Mouse (Mus musculus) midbrain, postnatal 0 days (tissue): ENCODE data around the gene Ccdc186. TPM values are rescaled to one million over a fixed set of nuclear protein-coding genes. Genes with fewer than 3 reads are reported as not detected.

Experiments used
- ATAC-seq: fragments of 200-750 bp; cut with Nextera tagmentation; 2 replicates; pipeline ENCODE4 v1.8.0; 2017; ENCODE audit warnings: moderate number of reproducible peaks, mild to moderate bottlenecking, moderate TSS enrichment, moderate library complexity; ENCODE audit not compliant: low FRiP score
- DNase-seq: peaks from one replicate; pipeline ENCODE4 v3.0.0-alpha.2; 2015; ENCODE audit warnings: low spot score
- H3K27ac ChIP-seq: fragments of 300-500 bp; sonication (generic); 2 replicates; pipeline ENCODE4 v1.5.1; 2014; ENCODE audit warnings: low read depth, mild to moderate bottlenecking, low read length, mixed read lengths
- H3K27me3 ChIP-seq: fragments of 300-500 bp; sonication (generic); 2 replicates; pipeline ENCODE4 v1.6.1; 2014; ENCODE audit warnings: low read length, control low read depth, mixed read lengths; ENCODE audit not compliant: insufficient read depth
- H3K36me3 ChIP-seq: fragments of 300-500 bp; sonication (generic); 2 replicates; pipeline ENCODE4 v1.6.1; 2014; ENCODE audit warnings: low read length, control low read depth, mixed read lengths; ENCODE audit not compliant: insufficient read depth
- H3K4me1 ChIP-seq: fragments of 300-500 bp; sonication (generic); 2 replicates; pipeline ENCODE4 v1.6.1; 2014; ENCODE audit warnings: mild to moderate bottlenecking, control low read depth, antibody characterized with exemption, low read length, mixed read lengths; ENCODE audit not compliant: insufficient read depth
- H3K4me2 ChIP-seq: fragments of 300-500 bp; sonication (generic); 2 replicates; pipeline ENCODE4 v1.6.1; 2014; ENCODE audit warnings: low read depth, mild to moderate bottlenecking, low read length, mixed read lengths; ENCODE audit not compliant: poor library complexity, severe bottlenecking
- H3K4me3 ChIP-seq: fragments of 300-500 bp; sonication (generic); 2 replicates; pipeline ENCODE4 v1.5.1; 2014; ENCODE audit warnings: low read depth, mild to moderate bottlenecking, low read length, moderate library complexity
- H3K9ac ChIP-seq: fragments of 300-500 bp; sonication (generic); replicated peaks from 2 replicates; pipeline ENCODE4 v1.6.1; 2014; ENCODE audit warnings: mild to moderate bottlenecking, low read length, moderate library complexity, mixed read lengths; ENCODE audit not compliant: poor library complexity, severe bottlenecking
- H3K9me3 ChIP-seq: fragments of 300-500 bp; sonication (generic); 2 replicates; pipeline ENCODE4 v1.6.1; 2016; ENCODE audit warnings: low read length, control low read depth
- CTCF ChIP-seq: IDR thresholded peaks from 2 replicates; pipeline ENCODE4 v1.5.1; 2016; ENCODE audit warnings: antibody characterized with exemption, mild to moderate bottlenecking
- WGBS: fragments of 180-500 bp; shearing (Covaris S2); extraction: QIAGEN DNeasy Blood & Tissue Kit; methylation state at CpG from one replicate; pipeline ENCODE4 v1.1.7; 2014; 5-methylcytosine and 5-hydroxymethylcytosine counted together
- polyA plus RNA-seq: library from polyadenylated mRNA; unstranded; fragments of >200 nt; fragmentation: Nextera tagmentation; extraction: Ambion mirVana; gene quantifications from 2 replicates; pipeline ENCODE4 v1.2.1, GENCODE M21; 2015
- total RNA-seq: library from RNA; depleted of rRNA; stranded (reverse); fragments of >200 nt; gene quantifications from 2 replicates; pipeline ENCODE4 v1.2.3, GENCODE M21; 2014; rRNA removed

The Ccdc186 gene
- total RNA-seq, result 13.5 and 30.1 TPM in 2 replicates
- polyA plus RNA-seq, result 16.8 and 20.8 TPM in 2 replicates

- no peak for TF ChIP-seq CTCF
- WGBS, result under 1% methylated on average over 67 of the region's 79 CpGs
- peaks cover 12% of the 10 kb centered on the region; the same call in 1 of the 2 replicates for H3K4me1 ChIP-seq
These were observed at the start of gene Ccdc186 for GRCm38 (mm10) chr19:56821798-56822447. Ccdc186 (minus strand) TSS chr19:56822190.

GRCm38 (mm10) chr19:56867701-56868100 lies 45.7 kb upstream of the Ccdc186 start:
- Histone ChIP-seq H3K4me3 (no peak overlapping the region), H3K36me3 (no peaks in the 10 kb centered on the region), H3K27ac (no peak overlapping the region), H3K27me3 (peaks cover 9% of the 10 kb centered on the region), H3K9me3 (no peaks in the 10 kb centered on the region), H3K9ac (no peak overlapping the region), H3K4me2 (no peak overlapping the region), H3K4me1 (no peaks in the 10 kb centered on the region)
- no peak for DNase-seq
- no peak for ATAC-seq
- TF ChIP-seq CTCF, result no peak
- 75% methylated on average over 4 of the region's 4 CpGs for WGBS

More at GRCm38 (mm10) chr19:56821798-56822447, at the start of gene Ccdc186:
- no peaks in the 10 kb centered on the region for H3K9me3 ChIP-seq
- peak within 1 kb of the TSS; percentile 87 for H3K27ac ChIP-seq
- H3K36me3 ChIP-seq, result no peaks in the 10 kb centered on the region
- H3K9ac ChIP-seq, result peak within 1 kb of the TSS; percentile 91
- peaks cover 2% of the 10 kb centered on the region; the same call in 1 of the 2 replicates for H3K27me3 ChIP-seq
- peak within 1 kb of the TSS; percentile 70 for H3K4me2 ChIP-seq
- peak within 1 kb of the TSS; percentile 97 for H3K4me3 ChIP-seq
- ATAC-seq (peak; percentile 97), DNase-seq (peak; percentile 98)

- H3K9me3 ChIP-seq, result no peaks in the 10 kb centered on the region
- H3K4me2 ChIP-seq, result no peak overlapping the region
- H3K4me1 ChIP-seq, result no peaks in the 10 kb centered on the region
- no peak for TF ChIP-seq CTCF
- H3K9ac ChIP-seq, result no peak overlapping the region
- no peaks in the 10 kb centered on the region for H3K27me3 ChIP-seq
- 60% methylated on average over 5 of the region's 5 CpGs for WGBS
- H3K27ac ChIP-seq, result no peak overlapping the region
- DNase-seq (no peak), ATAC-seq (no peak)
- no peak overlapping the region for H3K4me3 ChIP-seq
- H3K36me3 ChIP-seq, result no peaks in the 10 kb centered on the region
These were observed 34.5 kb upstream of the Ccdc186 start for GRCm38 (mm10) chr19:56856455-56856854.

DNA sequence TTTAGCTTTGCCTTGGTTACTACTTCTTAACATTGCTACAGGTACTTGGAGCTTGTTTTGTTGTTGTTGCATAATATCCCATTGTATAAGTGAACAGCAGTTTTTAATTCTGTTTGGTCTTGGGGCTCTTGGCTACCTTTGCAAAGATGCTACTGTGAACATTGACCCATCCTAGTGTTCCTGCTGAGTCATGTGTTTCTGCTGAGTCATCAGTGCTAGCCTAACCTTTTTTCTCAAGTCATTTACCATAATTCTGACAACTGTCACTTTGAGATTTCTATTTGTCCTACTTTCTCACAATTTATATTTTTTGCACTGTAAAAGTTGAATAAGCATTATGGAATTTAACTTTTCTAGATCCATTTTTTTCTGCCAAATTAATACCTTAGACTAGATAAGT lies 30.6 kb upstream of the Ccdc186 start:
- Histone ChIP-seq H3K4me1 (no peaks in the 10 kb centered on the region), H3K36me3 (no peaks in the 10 kb centered on the region), H3K27me3 (no peaks in the 10 kb centered on the region), H3K9me3 (no peaks in the 10 kb centered on the region), H3K4me3 (no peak overlapping the region), H3K9ac (no peak overlapping the region), H3K27ac (no peak overlapping the region), H3K4me2 (no peak overlapping the region)
- ATAC-seq, result no peak
- no peak for DNase-seq
- TF ChIP-seq CTCF, result no peak

DNA sequence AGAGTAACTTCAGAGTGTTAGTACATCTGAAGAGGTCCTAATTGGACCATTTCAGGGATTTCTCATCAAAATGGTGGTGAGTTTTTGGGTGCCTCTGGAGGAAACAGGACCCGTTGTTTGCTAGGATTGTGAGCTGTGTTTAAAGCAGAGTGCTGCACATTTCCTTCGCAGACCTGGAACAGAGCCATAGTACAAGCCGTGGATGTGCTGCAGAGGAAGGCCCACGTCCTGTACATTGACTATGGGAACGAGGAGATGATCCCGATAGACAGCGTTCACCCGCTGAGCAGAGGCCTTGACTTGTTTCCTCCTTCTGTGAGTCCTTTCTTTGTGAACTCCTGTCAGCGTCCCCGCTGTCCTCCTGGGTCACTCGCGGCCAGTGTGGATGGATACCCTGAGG lies 21.0 kb upstream of the Ccdc186 start:
- Histone ChIP-seq H3K4me1 (no peaks in the 10 kb centered on the region), H3K4me2 (no peak overlapping the region), H3K9ac (no peak overlapping the region), H3K36me3 (no peaks in the 10 kb centered on the region), H3K9me3 (no peaks in the 10 kb centered on the region), H3K27me3 (no peaks in the 10 kb centered on the region), H3K4me3 (no peak overlapping the region), H3K27ac (no peak overlapping the region)
- WGBS, result 82% methylated on average over 12 of the region's 12 CpGs
- ATAC-seq, result no peak
- DNase-seq, result no peak
- no peak for TF ChIP-seq CTCF

- no peak overlapping the region for H3K4me3 ChIP-seq
- 71% methylated on average over 17 of the region's 17 CpGs for WGBS
- H3K27ac ChIP-seq, result no peak overlapping the region
- no peaks in the 10 kb centered on the region for H3K4me1 ChIP-seq
- no peak overlapping the region for H3K4me2 ChIP-seq
- no peaks in the 10 kb centered on the region for H3K9me3 ChIP-seq
- no peak for DNase-seq
- peak; percentile 33; the same call in 1 of the 2 replicates for TF ChIP-seq CTCF
- no peak for ATAC-seq
- H3K9ac ChIP-seq, result no peak overlapping the region
- no peaks in the 10 kb centered on the region for H3K27me3 ChIP-seq
- H3K36me3 ChIP-seq, result no peaks in the 10 kb centered on the region
These were observed 17.1 kb upstream of the Ccdc186 start for GRCm38 (mm10) chr19:56838942-56839706.
